Mouse (Mus musculus): ENCODE results near the gene Timm17a. TPM values are rescaled to one million over a fixed set of nuclear protein-coding genes. Genes with fewer than 3 reads are reported as not detected.

The Timm17a gene
- polyA plus RNA-seq (2012; rRNA removed), result 104 and 110 TPM in 2 replicates

DNA sequence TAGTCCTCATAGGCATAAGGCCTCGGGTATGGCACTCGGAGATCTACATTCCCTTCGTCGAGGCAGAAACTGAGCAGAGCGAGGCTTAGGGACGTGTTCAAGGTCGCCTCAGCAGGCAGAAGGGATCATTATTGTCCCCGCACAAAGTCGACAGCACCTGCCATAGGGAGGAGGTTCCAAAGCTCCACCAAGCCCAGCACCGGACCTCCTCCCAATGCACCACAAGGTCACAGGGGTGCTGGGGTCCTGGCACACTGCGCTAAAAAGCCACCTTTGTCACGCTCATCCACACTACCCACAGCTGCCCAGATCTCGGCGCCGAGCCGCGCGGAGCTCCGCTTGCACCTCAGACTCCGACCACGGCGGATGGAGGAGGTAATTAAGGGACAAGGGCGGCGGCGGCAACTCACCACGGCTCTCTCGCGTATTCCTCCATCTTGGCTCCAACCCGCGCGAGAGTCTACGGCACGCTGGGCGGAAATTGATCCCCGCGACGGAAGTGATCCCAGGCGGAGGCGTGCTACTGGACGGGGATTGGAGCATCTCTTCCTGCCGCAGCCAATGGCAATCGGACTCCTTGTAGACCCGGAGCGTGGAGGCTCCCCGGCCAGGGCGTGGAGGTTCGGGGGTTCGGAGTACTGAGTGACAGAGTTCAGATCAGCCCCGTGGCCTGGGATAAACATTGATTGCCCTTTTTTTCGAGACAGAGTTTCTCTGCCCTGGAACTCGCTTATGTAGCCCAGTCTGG is at the start of gene Timm17a:
TSS of gene Timm17a (minus strand) at position 495 of the 748 bp plus-strand sequence.
- H3K4me3 ChIP-seq (replicated peaks; ENCODE audit: insufficient read depth, low read depth, low read length), result peak within 1 kb of the TSS; percentile 99
- no peaks in the 10 kb centered on the region for H3K27me3 ChIP-seq (ENCODE audit: control insufficient read depth, insufficient read depth, low read length)
- TF ChIP-seq POLR2A (IDR thresholded peaks at IDR 0.05; ENCODE audit: borderline replicate concordance, insufficient read depth, low read length) (peak; percentile 72), CTCF (IDR thresholded peaks at IDR 0.05; ENCODE audit: borderline replicate concordance, insufficient read depth, low read depth, low read length) (no peak)
- WGBS, result under 1% methylated on average over 51 of the region's 51 CpGs
- peak; percentile 92 to 94 for DNase-seq
- peaks cover 6% of the 10 kb centered on the region for H3K4me1 ChIP-seq (ENCODE audit: control insufficient read depth, insufficient read depth, low read length)
- peak within 1 kb of the TSS; percentile 95 for H3K27ac ChIP-seq (ENCODE audit: insufficient read depth, low read length)

DNA sequence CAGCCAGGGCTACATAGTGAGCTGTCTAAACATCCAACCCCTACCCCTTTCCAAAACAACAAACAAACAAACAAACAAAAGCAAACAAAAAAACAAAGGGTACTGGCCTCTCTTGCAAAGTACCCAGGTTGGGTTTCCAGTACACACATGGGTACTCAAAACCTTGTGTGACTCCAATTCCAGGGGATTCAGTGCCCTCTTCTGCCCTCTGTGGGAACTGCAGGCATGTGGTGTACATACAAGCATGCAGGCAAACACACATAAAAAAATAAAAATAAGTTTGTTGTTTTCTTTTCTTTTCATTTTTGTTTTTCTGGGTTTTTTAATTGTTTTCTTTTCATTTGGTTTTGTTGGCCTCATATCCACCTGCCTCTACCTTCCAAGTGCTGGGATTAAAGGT is 48.5 kb upstream of the Timm17a start:
- Histone ChIP-seq H3K27me3 (ENCODE audit: control insufficient read depth, insufficient read depth, low read length) (no peaks in the 10 kb centered on the region), H3K27ac (ENCODE audit: insufficient read depth, low read length) (no peak overlapping the region), H3K4me3 (replicated peaks; ENCODE audit: insufficient read depth, low read depth, low read length) (no peak overlapping the region), H3K4me1 (ENCODE audit: control insufficient read depth, insufficient read depth, low read length) (no peaks in the 10 kb centered on the region)
- TF ChIP-seq CTCF (IDR thresholded peaks at IDR 0.05; ENCODE audit: borderline replicate concordance, insufficient read depth, low read depth, low read length) (no peak), POLR2A (IDR thresholded peaks at IDR 0.05; ENCODE audit: borderline replicate concordance, insufficient read depth, low read length) (no peak)
- no peak for DNase-seq

GRCm38 (mm10) chr1:135361491-135361890 is 47.9 kb upstream of the Timm17a start:
- Histone ChIP-seq H3K4me3 (replicated peaks; ENCODE audit: insufficient read depth, low read depth, low read length) (no peak overlapping the region), H3K4me1 (ENCODE audit: control insufficient read depth, insufficient read depth, low read length) (no peaks in the 10 kb centered on the region), H3K27ac (ENCODE audit: insufficient read depth, low read length) (no peak overlapping the region), H3K27me3 (ENCODE audit: control insufficient read depth, insufficient read depth, low read length) (no peaks in the 10 kb centered on the region)
- DNase-seq, result no peak
- WGBS, result 39% methylated on average over 4 of the region's 4 CpGs
- TF ChIP-seq CTCF (IDR thresholded peaks at IDR 0.05; ENCODE audit: borderline replicate concordance, insufficient read depth, low read depth, low read length) (no peak), POLR2A (IDR thresholded peaks at IDR 0.05; ENCODE audit: borderline replicate concordance, insufficient read depth, low read length) (no peak)

GRCm38 (mm10) chr1:135359071-135359470 is 45.5 kb upstream of the Timm17a start:
- no peaks in the 10 kb centered on the region for H3K27me3 ChIP-seq (ENCODE audit: control insufficient read depth, insufficient read depth, low read length)
- no peak for TF ChIP-seq POLR2A (IDR thresholded peaks at IDR 0.05; ENCODE audit: borderline replicate concordance, insufficient read depth, low read length)
- TF ChIP-seq CTCF (IDR thresholded peaks at IDR 0.05; ENCODE audit: borderline replicate concordance, insufficient read depth, low read depth, low read length), result no peak
- 19% methylated on average over 2 of the region's 2 CpGs for WGBS
- no peak overlapping the region for H3K27ac ChIP-seq (ENCODE audit: insufficient read depth, low read length)
- H3K4me1 ChIP-seq (ENCODE audit: control insufficient read depth, insufficient read depth, low read length), result no peaks in the 10 kb centered on the region
- no peak for DNase-seq
- H3K4me3 ChIP-seq (replicated peaks; ENCODE audit: insufficient read depth, low read depth, low read length), result no peak overlapping the region

DNA sequence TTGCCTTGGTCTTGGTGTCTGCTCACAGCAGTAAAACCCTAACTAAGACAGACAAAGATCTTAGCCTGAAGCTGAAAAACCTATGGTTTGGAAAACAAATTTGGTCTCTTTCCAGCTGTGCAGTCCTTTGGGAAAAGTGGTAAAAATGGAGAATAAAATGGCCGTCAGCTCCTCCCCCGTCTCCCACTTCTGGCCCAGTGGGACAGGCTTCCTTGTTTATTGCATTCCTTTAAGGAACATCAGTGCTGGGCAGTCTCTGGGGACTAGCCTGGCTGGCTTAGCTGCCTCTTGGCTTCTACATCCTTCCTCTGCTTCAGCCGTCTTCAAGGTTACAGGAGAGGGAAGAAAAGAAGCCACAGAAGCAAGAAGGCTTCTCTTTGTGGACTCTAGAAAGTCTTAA is 38.4 kb upstream of the Timm17a start:
- H3K4me1 ChIP-seq (ENCODE audit: control insufficient read depth, insufficient read depth, low read length), result no peaks in the 10 kb centered on the region
- TF ChIP-seq POLR2A (IDR thresholded peaks at IDR 0.05; ENCODE audit: borderline replicate concordance, insufficient read depth, low read length) (no peak), CTCF (IDR thresholded peaks at IDR 0.05; ENCODE audit: borderline replicate concordance, insufficient read depth, low read depth, low read length) (no peak)
- 65% methylated on average over 3 of the region's 3 CpGs for WGBS
- no peaks in the 10 kb centered on the region for H3K27me3 ChIP-seq (ENCODE audit: control insufficient read depth, insufficient read depth, low read length)
- no peak overlapping the region for H3K27ac ChIP-seq (ENCODE audit: insufficient read depth, low read length)
- H3K4me3 ChIP-seq (replicated peaks; ENCODE audit: insufficient read depth, low read depth, low read length), result no peak overlapping the region
- no peak for DNase-seq

GRCm38 (mm10) chr1:135347498-135348169 is 34.1 kb upstream of the Timm17a start:
- Histone ChIP-seq H3K27me3 (ENCODE audit: control insufficient read depth, insufficient read depth, low read length) (no peaks in the 10 kb centered on the region), H3K4me3 (replicated peaks; ENCODE audit: insufficient read depth, low read depth, low read length) (no peak overlapping the region), H3K27ac (ENCODE audit: insufficient read depth, low read length) (no peak overlapping the region), H3K4me1 (ENCODE audit: control insufficient read depth, insufficient read depth, low read length) (no peaks in the 10 kb centered on the region)
- no peak for TF ChIP-seq POLR2A (IDR thresholded peaks at IDR 0.05; ENCODE audit: borderline replicate concordance, insufficient read depth, low read length)
- no peak for TF ChIP-seq CTCF (IDR thresholded peaks at IDR 0.05; ENCODE audit: borderline replicate concordance, insufficient read depth, low read depth, low read length)
- peak in 1 of 2 experiments; percentile 11 for DNase-seq
- WGBS, result 53% methylated on average over 4 of the region's 4 CpGs

DNA sequence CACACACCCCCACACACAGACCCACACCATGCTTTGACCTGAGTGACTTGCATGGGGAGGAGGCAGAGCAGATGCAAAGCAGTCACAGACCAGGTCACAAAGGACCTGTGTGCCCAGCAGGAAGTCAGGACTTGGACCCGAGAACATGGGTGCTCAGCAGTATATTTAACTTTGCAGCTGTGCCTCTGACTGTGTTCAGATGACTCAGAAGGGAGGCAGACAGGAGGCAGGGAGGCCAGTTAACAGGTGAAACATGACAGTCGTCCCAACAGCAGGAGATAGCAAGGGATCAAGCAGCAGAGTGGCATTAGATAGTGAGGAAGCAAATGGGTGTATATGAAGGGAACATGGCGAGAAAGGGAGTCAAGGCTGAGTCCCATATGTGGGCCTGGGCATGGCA is 33.3 kb upstream of the Timm17a start:
- H3K27ac ChIP-seq (ENCODE audit: insufficient read depth, low read length), result no peak overlapping the region

DNA sequence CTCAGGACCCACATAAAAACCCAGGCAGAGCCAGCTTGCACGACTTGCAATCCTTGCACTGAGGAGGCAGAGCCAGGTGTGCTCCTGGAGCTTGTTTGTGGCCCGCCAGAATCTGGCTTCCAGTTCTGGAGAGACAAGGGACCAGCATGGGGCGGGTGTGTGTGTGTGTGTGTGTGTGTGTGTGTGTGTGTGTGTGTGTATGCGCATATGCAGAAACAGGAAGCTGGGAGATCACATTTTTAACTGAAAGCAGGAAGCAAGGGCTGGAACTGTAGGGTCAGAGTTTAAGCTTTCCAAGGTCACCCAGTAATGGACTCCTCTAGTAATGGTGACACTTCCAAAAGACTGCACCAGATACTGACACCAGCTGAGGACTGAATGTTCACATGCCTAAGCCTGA is 30.4 kb upstream of the Timm17a start:
- DNase-seq, result no peak
- WGBS, result 60% methylated on average over 4 of the region's 4 CpGs
- no peaks in the 10 kb centered on the region; the same call in 1 of the 2 replicates for H3K27me3 ChIP-seq (ENCODE audit: control insufficient read depth, insufficient read depth, low read length)
- no peak overlapping the region for H3K4me3 ChIP-seq (replicated peaks; ENCODE audit: insufficient read depth, low read depth, low read length)
- no peak for TF ChIP-seq POLR2A (IDR thresholded peaks at IDR 0.05; ENCODE audit: borderline replicate concordance, insufficient read depth, low read length)
- TF ChIP-seq CTCF (IDR thresholded peaks at IDR 0.05; ENCODE audit: borderline replicate concordance, insufficient read depth, low read depth, low read length), result no peak
- no peak overlapping the region for H3K27ac ChIP-seq (ENCODE audit: insufficient read depth, low read length)
- H3K4me1 ChIP-seq (ENCODE audit: control insufficient read depth, insufficient read depth, low read length), result no peaks in the 10 kb centered on the region

More for the DNA sequence above, 33.3 kb upstream of the Timm17a start:
- DNase-seq, result no peak
- TF ChIP-seq POLR2A (IDR thresholded peaks at IDR 0.05; ENCODE audit: borderline replicate concordance, insufficient read depth, low read length) (no peak), CTCF (IDR thresholded peaks at IDR 0.05; ENCODE audit: borderline replicate concordance, insufficient read depth, low read depth, low read length) (no peak)
- no peak overlapping the region for H3K4me3 ChIP-seq (replicated peaks; ENCODE audit: insufficient read depth, low read depth, low read length)
- no peaks in the 10 kb centered on the region; the same call in 1 of the 2 replicates for H3K27me3 ChIP-seq (ENCODE audit: control insufficient read depth, insufficient read depth, low read length)
- 65% methylated on average over 3 of the region's 3 CpGs for WGBS
- no peaks in the 10 kb centered on the region for H3K4me1 ChIP-seq (ENCODE audit: control insufficient read depth, insufficient read depth, low read length)

Measured in cerebellum, adult 2 months (tissue).